Mouse (Mus musculus) spleen, embryonic (tissue): ENCODE results near the gene Nrf1.

Experiments used
- CTCF ChIA-PET: fragments of 350-600 bp; sonication (Branson Sonifier 250); formaldehyde crosslinking; loops from one replicate; lab custom pipeline; 2022; lab: Charles Lee

Gene Nrf1

DNA sequence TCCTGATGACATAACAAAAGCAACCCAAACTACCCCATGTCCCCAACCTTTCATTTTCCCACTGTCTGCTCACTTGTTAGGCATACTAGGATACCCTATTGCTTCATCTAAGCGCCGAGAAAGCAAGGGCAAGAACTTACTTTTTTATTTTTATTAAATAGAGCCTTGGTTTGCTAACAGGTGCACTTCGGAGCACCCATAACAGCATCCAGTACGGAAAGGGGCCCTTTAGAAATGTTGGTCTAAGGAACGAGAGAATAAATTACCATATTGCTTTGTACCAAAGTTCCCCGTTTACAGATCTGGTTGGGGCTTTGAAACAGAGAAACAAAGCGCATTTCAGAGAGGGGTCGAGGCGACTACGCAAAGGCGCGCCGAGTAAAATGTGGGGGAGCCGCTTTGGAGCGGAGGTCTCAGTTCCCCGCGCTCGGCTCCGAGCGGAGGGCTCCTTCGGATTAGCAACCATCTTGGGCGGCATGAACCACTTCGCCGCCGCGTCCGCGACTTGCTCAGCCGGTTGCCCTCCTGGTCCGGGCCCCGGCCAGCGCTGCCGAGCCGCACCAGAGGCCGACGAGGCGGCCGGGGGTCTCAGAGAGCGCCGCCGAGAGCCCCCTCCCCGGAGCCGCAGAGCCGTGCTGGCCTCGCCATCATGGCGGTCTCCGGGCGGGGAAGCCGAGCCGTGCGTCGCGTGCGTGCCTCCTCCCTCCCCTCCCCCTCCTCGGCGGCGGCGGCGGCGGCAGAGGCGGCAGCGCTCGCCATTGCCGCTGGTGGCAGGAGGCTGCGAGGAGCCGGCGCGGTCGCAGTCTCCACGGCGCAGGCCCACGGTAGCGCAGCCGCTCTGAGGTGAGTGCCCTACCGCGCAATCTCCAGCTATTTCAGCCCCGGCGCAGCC is at the start of gene Nrf1:
Gene Nrf1 (plus strand): TSS at position 718 of the 892 bp plus-strand sequence.
- CTCF ChIA-PET, result interaction anchor here (0.6 to 0.9 kb wide), 4 partner anchors 8 to 1076 kb away, joined by 3 to 7 read pairs (median 4); no protein-coding TSS in a partner anchor

DNA sequence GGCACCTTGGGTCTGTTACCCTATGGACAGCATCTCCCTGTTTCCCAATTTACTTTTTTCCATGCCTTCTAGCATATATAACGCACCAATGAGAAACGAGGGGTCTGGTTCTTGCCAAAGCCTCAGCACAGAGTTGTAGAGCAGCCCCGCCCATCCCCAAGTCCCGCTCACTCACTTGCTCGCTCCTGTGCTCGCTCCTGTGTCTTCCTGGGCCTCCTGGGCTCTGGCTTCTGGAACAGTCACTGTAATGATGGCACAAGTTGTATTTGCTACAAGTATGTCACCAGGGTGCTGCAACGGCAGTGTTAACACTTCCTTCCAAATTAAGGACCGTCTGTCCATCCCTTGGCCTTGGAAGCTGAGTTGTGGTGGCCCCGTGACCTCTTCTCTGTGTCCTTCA is 49.6 kb upstream of the Nrf1 start:
- CTCF ChIA-PET, result no interaction called here

DNA sequence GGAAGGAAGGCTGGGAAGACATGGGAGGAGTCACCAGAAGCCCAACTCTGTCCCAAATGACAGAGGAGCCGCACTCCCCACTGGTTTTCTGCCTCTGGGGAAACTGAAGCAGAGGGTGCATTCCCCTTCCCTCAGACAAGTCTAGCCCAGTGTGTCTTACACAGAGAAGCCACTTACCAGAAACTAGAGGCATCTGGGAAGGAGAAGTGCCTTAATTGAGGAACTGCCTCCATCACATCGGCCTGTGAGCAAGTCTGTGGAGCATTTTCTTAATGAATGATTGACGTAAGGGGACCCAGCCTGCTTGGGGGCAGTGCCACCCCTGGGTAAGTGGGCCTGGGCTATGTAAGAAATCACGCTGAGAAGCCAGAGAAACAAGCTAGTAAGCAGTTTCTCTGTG is 49.0 kb upstream of the Nrf1 start:
- CTCF ChIA-PET, result no interaction called here

DNA sequence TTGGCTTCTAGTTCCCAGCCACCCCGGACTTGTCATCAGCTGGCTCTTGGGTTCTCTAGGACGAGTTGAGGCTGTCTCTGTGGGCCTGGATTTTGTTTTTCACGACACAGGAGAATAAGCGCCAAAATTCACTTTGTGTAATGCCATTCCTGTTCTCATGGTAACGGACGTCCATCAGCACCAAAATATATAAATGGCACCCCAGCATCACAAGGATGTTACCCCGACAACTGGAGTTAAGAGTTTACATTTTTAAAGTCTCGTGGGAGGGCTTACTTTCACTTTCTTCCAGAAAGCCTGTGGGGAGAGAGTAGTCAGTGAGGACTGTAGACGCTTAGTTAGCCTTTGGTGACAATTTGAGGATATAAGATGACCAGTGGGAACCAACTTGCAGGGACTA is 45.2 kb upstream of the Nrf1 start:
- CTCF ChIA-PET, result no interaction called here

DNA sequence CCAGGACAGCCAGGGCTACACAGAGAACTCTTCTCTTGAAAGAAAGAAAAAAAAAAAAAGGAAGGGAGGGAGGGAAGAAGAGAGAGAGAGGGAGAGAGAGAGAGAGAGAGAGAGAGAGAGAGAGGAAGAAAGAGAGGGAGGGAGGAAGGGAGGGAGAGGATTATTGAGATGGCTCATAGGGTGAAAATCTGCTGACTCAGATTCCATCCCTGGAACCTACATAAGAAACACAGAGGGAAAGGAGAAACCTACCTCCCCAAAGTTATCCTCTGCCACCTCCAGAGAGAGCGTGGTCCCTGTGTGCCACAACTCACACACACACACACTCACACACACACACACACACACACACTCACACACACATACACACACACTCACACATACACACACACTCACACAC is 41.9 kb upstream of the Nrf1 start:
- CTCF ChIA-PET, result interaction anchor here (0.9 kb wide), 1 partner anchor 1343 kb away, joined by 3 read pairs; no protein-coding TSS in a partner anchor

DNA sequence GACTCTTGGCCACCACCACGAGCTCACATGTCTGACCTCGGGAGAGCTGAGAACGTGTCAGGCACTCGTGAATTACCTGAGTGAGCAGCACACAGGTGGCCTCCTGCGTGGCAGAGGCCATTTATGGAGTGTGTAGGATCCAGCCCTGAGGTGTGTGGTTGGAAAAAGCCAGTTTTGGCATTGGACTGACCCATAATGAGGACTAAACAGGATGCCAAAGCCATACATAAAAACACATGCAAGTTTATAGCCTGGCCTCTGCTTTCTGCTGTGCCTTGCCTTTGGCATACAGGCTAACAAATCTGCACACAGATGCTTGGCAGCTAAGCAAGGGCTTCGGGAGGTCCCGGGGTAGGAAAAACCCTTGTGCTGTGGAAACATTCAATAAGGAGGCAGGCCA is 38.6 kb upstream of the Nrf1 start:
- CTCF ChIA-PET, result no interaction called here

DNA sequence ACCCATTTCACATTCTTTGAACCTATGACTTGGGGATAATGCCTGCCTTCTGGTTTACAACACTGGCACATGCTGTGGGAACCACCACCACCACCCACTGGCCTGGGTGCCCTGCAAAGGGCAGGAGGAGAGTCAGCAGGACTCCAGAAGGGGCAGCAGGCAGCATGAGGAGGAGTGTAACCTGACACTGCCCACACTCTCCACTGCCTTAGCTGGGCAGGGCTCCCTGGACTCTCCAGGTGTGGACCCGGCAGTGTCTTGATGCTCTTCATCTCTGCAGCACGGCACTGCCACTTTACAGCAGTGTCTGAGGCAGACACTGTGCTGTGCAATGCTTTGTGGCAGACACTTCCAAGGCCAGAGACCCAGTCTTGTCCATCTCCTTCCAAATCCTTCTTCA is 34.3 kb upstream of the Nrf1 start:
- CTCF ChIA-PET, result no interaction called here

DNA sequence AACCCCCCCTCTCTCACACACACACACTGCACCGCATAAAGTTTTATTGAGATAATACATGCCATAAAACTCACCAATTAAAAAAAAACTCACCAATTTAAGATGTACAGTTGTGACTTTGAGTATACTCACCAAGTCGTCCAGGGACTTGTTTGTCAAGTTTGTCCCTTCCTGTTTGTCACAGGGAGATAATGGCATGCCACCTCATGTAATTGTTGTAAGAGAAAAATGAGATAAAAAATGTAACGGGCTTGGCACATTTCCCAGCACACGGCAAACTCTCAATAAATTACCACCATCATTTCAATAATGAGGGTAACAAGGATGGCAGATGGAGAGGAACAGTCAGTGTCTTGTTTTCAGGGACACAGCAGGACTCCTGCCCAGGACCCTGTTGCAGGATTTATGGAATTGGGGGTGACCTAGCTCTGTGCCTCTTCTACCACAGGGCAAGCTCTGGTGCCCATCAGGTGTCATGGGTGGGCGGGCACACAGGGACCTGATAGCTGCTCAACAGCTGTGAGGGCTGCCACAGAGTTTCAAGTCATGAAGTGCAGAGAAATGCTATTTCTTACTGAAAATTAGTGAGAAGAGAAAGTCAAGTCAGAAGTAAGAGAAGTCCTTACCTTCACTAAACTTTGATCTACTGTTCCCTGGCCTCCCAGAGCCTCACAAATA is 33.5 kb upstream of the Nrf1 start:
- CTCF ChIA-PET, result no interaction called here

DNA sequence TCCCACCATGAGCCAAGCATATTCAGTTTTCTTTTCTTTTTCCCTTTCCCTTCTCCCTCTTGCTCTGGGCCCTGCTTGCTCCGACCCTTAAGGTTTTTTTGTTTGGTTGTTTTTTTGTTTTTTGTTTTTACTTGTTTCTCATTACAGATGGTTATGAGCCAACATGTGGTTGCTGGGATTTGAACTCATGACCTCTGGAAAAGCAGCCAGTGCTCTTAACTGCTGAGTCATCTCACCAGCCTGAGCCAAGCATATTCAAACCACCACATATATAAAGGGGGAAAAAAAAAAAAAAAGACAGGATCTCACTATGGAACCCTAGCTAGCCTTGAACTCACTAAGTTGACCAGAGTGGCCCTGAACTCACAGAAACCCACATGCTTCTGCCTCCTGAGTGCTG is 26.5 kb upstream of the Nrf1 start:
- CTCF ChIA-PET, result interaction anchor here (0.6 kb wide), 1 partner anchor 1085 kb away, joined by 3 read pairs; no protein-coding TSS in a partner anchor

DNA sequence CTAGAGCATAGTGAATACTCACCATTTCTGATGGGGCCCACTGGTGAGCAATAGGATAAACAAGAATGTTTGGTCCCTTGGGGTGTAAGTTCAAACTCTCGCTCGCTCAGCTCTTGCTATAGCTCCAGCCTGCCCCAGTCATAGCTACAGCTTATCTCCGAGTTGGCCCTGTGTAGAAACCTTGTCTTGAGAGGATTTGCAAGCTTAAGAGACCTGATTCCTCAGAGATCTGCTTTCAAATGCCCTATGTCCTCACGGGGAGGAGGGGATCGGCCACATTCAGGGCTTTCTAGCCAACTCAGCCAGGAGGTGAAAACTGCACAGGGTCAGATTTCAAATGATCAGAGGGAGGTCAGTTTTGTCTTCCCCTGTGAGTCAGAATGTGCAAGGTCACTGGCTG is 26.1 kb upstream of the Nrf1 start:
- CTCF ChIA-PET, result no interaction called here

DNA sequence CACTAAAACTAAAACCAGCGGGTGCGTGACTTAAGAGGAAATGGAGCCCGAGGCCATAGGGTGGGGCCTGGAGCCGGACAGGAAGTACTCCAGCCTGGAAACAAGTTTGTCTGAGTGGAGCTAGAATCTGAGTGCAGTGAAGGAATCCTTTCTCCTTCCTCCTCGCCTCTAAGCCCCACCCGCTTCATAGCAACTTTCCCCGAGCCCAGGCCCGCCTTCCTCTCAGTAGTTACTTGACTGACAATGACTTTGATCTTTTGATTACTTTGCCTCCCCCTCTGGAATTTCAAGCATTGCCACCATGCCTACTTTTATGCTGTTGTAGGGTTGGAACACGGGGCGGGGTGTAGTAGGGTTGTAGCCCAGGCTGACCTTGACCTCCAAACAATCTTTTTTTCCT is 21.0 kb upstream of the Nrf1 start:
- CTCF ChIA-PET, result interaction anchor here (0.6 kb wide), 1 partner anchor 561 kb away, joined by 7 read pairs; no protein-coding TSS in a partner anchor

DNA sequence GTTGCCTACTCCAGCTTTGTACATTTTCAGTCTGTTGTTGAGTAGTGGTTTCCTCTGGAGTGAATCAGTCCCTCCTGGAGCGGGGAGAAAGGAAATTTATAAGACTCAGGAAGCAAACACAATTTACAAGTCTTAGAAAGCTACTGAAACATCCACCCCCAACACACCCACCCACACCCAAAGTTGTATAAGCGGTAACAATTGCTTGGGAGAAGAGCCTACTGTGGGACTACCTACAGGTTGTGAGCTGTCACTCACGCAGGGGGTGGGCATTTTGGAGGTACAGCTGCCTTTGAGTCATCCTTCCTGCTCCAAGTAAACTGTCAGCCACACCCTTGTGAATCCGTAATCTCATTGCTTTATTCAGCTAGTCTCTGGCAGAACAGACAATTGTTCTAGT is 19.4 kb upstream of the Nrf1 start:
- CTCF ChIA-PET, result no interaction called here

DNA sequence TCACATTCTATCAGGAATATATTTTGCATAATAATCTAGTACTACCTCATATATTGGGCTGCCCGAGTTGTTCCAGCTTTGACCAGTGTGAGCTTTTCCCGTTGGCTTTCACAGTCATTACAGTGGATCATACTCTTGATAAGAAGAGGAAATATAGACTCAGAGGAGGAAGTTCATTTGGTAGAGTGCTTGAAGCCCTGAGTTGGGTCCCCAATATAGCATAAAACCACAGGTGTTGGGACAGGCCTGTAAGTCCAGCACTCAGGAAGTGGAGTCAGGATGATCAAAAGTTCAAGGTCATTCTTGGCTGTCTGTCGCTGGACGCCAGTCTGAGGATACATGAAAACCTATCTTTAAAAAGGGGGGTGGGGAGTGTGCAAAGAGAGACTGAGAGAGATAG is 12.7 kb upstream of the Nrf1 start:
- CTCF ChIA-PET, result no interaction called here

DNA sequence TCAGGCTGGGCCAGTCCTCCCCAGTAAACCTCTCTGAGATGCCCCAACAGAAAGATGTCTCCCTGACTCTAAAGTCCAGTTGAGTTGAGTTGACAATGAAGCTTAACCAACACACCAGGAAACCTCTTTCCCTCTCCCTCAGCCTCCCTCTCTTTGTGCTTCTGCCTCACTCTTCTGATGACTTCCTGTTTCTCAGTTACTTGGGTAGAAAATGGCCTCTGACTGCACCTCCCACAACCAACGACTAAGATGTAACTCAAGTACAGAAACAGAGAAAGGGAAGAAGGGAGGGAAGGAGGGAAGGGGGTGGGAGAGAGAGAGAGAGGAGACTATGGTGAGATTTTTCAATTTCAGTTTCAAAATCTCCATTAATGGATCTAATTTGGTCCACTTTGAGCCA is 6.3 kb upstream of the Nrf1 start:
- CTCF ChIA-PET, result no interaction called here

DNA sequence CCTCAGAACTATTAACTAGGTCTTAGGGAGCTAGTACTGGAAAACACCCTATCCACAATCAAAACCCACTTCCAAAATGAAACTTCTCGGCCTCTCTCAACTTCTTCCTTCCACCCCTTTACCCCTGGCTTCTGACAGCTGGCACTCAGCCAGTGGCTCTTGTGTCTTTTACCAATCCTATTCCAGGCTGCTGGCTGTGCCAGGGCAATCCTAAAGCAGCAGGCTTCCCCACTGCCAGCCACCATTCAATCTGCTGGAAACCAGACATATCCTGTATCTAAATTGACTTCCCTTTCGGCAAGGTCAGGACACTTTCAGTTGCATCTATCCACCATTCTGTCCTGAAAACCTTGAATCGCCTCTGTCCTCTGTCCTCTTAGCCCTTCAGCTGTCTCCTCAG is 5.3 kb upstream of the Nrf1 start:
- CTCF ChIA-PET, result interaction anchor here (0.6 kb wide), 1 partner anchor 43 kb away, joined by 3 read pairs; no protein-coding TSS in a partner anchor

DNA sequence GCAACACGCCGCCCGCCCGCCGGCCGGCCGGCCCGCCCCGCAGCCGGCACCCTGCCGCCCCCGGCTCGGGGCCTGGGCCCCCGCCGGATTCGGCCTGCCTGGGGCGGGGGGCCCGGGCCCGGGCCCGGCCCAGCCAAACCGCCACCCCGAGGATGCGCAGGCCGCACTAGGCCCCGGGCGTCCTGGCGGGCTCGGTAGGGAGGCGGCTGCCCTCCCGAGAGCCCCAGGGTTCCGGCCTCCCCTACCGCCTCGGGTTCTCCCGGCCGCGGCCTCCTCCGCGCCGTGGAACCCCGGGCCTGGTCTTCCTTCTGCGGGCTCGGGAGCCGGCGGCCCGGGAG is 344 bp downstream of the Nrf1 start:
- CTCF ChIA-PET, result interaction anchor here (0.6 kb wide), 1 partner anchor 13 kb away, joined by 4 read pairs; no protein-coding TSS in a partner anchor

DNA sequence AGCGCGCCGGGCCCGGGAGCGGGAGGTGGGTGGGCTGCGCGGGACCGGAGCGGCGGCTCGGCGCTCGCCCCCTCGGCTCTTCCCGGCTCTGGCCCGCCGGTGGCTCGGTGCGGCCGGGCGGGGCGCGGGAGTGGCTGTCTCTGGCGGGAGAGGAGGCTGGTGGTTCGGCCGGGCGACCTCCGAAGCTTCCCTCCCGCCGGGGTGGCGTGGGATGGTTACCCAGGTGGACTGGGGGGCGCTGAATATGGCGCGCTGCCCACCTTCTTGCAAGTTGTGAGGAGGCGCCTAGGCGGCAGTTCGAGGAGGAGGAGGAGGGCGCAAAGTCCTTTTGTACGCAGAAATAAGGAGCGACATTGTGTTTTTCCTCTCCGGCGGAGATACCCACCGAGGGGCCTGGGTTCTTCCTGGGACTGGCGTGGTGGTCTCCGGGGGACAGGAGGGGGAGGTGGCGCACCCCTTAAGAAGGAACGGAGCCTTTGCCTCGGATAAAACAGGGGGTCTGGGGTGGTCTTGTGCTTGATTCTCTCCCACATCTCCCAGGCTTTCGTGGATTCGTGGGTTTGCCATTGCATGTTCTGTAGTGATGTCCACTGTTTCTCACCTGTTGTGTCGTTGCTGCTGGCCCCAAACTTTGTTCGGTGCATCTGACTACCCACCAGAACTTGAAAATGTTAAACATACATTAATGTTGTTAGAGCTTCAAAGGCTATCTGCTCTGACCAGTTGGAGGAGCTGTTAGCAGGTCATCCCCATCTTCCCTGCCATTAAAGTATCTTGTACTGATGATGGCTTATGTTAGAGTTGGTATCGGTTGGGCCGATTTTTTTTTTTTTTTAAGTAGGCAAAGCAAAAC is 939 bp downstream of the Nrf1 start:
- CTCF ChIA-PET, result interaction anchor here (0.6 kb wide), 1 partner anchor 12 kb away, joined by 4 read pairs; no protein-coding TSS in a partner anchor

DNA sequence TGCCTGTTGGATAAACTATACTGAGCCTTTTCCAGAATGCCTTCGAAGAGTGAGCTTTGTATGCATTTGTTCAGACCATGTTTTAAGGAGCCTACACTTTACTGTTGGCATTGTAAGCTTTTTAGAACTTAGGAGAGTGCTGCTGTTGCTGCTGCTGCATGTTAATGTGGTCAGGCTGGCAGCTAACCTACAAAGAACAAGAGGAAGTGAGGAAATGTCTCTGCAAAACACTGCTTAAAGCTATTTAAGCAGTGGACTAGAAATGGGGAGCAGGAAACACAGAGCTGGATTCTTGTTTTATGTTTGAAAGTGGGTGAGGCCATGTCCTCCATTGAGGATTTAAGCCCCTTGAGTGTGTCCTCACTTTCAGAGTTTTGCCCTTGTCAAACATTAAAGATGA is 5.3 kb downstream of the Nrf1 start:
- CTCF ChIA-PET, result interaction anchor here (0.6 kb wide), 1 partner anchor 21 kb away, joined by 5 read pairs; no protein-coding TSS in a partner anchor

DNA sequence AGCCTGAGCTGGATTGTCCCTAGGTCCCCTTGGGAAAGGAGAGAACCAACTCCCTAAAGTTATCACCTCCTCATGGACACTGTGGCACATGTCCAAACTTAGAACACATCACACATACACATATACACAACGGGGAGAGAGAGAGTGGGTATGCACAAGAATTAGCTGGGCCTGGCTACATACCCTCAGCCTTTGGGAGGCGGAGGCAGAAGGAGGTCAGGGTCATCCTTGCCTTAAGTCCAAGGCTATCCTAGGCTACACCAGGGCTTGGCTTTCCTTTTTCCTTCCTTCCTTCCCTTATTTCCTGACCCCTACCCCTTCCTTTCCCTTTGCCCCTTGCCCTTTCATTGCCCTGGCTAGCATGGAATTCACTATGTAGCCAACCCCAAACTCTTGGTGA is 14.8 kb downstream of the Nrf1 start:
- CTCF ChIA-PET, result interaction anchor here (0.5 kb wide), 1 partner anchor 100 kb away, joined by 14 read pairs; no protein-coding TSS in a partner anchor

DNA sequence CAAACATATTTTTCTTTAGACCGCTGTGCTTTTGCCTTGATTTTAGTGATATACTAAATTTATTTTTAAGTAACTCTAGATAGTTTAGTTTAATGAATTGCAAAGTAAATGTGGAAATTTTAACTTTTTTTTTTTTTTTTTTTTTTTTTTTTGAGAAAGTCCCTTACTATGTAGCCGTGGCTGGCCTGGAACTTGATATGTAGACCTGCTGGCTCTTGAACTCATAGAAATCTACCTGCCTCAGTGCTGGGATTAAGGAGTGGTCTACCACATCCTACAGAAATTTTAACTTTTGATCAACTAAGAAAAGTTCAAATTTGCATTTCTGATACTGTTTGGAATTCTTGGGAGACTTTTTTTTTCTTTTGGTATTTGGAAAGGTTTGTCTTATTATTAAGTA is 17.6 kb downstream of the Nrf1 start:
- CTCF ChIA-PET, result no interaction called here

DNA sequence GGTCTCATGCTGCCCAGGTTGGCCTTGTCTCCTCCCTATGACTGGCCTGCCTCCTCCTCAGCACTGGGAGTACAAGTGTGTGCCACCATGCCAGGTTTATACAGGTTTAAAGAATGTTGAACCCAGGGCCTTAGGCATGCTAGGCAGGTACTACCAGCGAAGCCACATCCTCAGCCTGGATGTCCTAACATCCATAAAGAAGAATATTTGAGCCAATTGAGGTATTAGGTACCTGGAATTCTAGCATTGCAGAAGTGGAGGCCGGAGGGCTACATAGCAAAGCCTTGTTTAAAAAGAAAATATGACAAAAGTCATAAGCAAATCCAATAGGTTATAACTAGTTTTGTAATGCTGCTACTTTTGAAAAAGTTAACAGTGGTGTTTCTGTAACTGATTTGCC is 19.0 kb downstream of the Nrf1 start:
- CTCF ChIA-PET, result no interaction called here

DNA sequence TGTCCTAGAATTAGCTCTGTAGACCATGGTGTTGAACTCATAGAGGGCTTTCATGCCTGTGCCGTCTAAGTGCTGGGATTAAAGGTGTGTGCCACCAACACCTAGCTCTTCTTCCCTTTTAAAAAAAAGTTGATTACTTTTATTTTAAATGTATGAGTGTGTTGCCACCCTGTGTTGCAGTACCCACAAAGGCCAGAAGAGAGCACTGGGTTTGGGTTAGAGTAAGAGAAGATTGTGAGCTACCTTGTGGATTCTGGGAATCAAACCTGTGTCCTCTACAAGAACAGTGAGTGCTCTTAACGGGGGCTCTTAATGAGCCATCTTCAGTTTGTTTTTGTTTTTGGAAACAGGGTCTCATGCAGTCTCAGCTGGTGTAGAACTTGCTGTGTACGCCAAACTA is 24.7 kb downstream of the Nrf1 start:
- CTCF ChIA-PET, result no interaction called here
